Mouse (Mus musculus) erythroblast, embryonic 14.5 days (primary cell): ENCODE measurements around the gene Tmem132d.

ENCODE experiments used
- GATA1 ChIP-seq: IDR thresholded peaks from 2 replicates; pipeline ENCODE4 v1.6.1; 2012; ENCODE audit warnings: low read length, inconsistent platforms, mixed read lengths
- TAL1 ChIP-seq: IDR thresholded peaks from 3 replicates; pipeline ENCODE4 v1.6.1; 2012; ENCODE audit warnings: low read length, inconsistent platforms, mixed read lengths

GRCm38 (mm10) chr5:128439828-128440227 lies 7.0 kb upstream of the Tmem132d start:
- no peak for TF ChIP-seq GATA1
- TF ChIP-seq TAL1 = no peak
